Mouse (Mus musculus) lung, adult 2 months (tissue): ENCODE data around the gene Kdm5a. TPM values are rescaled to one million over a fixed set of nuclear protein-coding genes. Genes with fewer than 3 reads are reported as not detected.

ENCODE experiments used
- DNase-seq: peaks from one replicate; pipeline ENCODE4 v3.0.0; 2022
- H3K4me1 ChIP-seq: fragments of 200-500 bp; 2 replicates; pipeline ENCODE4 v1.6.1; 2011; ENCODE audit warnings: low read length; ENCODE audit not compliant: control insufficient read depth, insufficient read depth
- H3K4me3 ChIP-seq: fragments of 200-500 bp; replicated peaks from 2 replicates; pipeline ENCODE3; 2011; ENCODE audit warnings: low read depth, mild to moderate bottlenecking, control low read depth, low read length; ENCODE audit errors: extremely low read depth
- CTCF ChIP-seq: fragments of 200-500 bp; IDR thresholded peaks from 2 replicates; pipeline ENCODE4 v1.5.1; 2011; ENCODE audit warnings: mild to moderate bottlenecking, low read length, control low read depth; ENCODE audit not compliant: insufficient read depth
- POLR2A ChIP-seq: fragments of 200-500 bp; IDR thresholded peaks from 2 replicates; pipeline ENCODE4 v1.6.1; 2011; ENCODE audit warnings: low read depth, mild to moderate bottlenecking, control low read depth, low read length, borderline replicate concordance; ENCODE audit errors: extremely low read depth
- whole genome bisulfite sequencing: fragments of 180-500 bp; shearing (Covaris S2); methylation state at CpG from one replicate; pipeline ENCODE4 v1.1.7; 2018; 5-methylcytosine and 5-hydroxymethylcytosine counted together
- polyA plus RNA-seq: library from polyadenylated mRNA; depleted of rRNA; stranded (reverse); fragments of >200 nt; gene quantifications from 2 replicates; pipeline ENCODE4 v1.2.3, GENCODE M21; 2012

Gene Kdm5a
- polyA plus RNA-seq, 1 experiment: 5.8 TPM

DNA sequence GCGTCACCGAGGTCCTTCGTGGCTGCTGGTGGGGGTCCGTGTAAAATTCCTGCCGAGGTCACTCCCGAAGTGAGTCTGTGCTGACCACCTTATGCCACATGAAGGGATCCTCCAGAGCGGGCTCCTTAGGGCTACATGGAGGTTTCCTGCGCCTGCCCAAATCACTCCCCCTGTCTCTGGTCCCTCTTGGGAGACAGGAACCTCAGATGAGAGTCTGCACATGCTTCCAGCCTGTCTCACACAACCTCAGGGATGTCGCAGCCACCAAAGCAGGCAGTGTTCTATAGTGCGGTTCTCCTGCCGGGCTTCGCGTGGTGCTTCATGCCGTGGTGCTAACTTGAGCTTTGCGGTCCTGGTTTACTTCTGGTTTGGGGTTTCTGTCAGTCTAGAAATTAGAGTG lies 97.3 kb downstream of the Kdm5a start:
- no peak for DNase-seq
- TF ChIP-seq POLR2A (no peak), CTCF (no peak)
- WGBS: 76% methylated on average over 15 of the region's 15 CpGs
- no peaks in the 10 kb centered on the region for H3K4me1 ChIP-seq
- H3K4me3 ChIP-seq: no peak overlapping the region

DNA sequence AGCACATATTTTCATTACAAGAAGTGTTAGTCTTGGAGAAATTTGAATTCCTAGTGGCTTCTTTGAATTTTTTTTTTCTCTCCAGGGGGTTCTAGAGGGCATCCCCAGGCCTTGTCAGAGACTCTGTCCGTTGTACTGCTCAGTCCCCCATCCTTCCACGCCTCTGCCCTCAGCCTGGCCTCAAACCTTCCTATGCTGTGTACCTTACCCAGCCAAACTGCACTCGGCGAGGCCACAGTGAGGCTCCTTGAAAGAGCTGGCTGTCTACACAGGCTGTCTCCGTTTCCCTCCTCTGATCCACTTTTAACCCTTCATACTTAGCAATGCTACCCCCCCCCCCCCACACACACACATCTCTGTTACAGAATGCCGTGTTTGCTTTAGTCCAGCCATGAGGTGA lies 98.3 kb downstream of the Kdm5a start:
- H3K4me1 ChIP-seq: no peaks in the 10 kb centered on the region
- H3K4me3 ChIP-seq: no peak overlapping the region
- no peak for DNase-seq
- no peak for TF ChIP-seq CTCF
- TF ChIP-seq POLR2A: no peak
- 50% methylated on average over 6 of the region's 6 CpGs for WGBS

DNA sequence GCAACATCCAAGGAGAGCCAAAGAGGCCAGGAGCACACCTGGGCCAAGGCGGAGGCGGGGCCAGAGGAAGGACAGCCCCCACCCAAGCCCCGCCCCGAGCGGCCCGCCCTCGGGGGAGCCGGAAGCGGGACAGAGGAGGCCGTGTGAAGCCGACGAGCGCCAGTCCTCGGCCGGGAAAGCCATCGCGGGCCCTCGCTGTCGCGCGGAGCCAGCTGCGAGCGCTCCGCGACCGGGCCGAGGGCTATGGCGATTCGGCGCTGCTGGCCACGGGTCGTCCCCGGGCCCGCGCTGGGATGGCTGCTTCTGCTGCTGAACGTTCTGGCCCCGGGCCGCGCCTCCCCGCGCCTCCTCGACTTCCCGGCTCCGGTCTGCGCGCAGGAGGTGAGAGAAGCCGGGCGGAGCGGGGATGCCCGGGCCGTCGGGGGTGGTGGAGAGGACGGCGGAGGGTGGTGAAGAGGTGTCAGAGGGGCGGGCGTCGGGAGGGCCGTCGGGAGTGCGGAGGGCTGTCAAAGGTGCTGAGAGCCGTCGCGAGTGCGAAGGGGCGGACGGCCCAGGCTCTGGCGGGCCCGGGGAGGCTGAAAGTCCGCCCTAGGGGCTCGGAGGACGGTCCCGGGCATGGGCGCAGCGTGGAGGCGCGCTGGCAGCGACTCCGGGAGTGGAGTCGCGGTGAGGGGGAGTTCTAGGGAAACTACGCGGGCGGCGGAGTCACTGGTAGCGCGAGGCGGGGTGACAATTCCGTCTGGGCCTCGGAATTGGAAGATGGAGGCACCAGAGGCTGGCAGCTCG lies 99.4 kb downstream of the Kdm5a start, which contains the start of gene Il17ra:
Gene Il17ra (plus strand): TSS at position 162 of the 786 bp plus-strand sequence.
- WGBS: 1% methylated on average over 90 of the region's 90 CpGs
- peak within 1 kb of the TSS; percentile 62 for H3K4me3 ChIP-seq

DNA sequence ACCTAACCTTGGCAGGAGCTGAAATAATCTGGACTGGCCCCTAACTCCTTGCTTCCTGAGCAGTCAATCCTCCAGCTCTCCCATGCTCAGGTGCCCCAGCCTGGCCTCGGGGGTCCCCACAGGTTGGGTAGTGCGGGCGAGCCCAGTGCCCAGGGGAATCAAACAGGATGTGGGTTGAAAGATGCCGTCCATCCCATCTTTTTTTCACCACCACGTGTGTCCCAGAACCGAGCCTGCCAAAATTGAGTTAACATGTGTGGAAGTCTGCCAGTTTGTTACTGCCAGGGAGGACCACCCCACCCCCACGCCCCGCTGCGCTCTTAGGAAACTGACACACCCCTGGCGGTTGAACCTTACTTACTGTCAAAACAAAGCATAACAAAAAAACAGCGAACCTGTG lies 100.0 kb downstream of the Kdm5a start:
- 1% methylated on average over 11 of the region's 11 CpGs for WGBS
- H3K4me1 ChIP-seq: no peaks in the 10 kb centered on the region
- TF ChIP-seq POLR2A (no peak), CTCF (no peak)
- H3K4me3 ChIP-seq: peak overlapping the region; percentile 62
- DNase-seq: no peak

More for the DNA sequence above, 99.4 kb downstream of the Kdm5a start, which contains the start of gene Il17ra:
- DNase-seq: peak; percentile 84
- TF ChIP-seq POLR2A (peak; percentile 61; the same call in 1 of the 2 replicates), CTCF (no peak)
- H3K4me1 ChIP-seq: no peaks in the 10 kb centered on the region

DNA sequence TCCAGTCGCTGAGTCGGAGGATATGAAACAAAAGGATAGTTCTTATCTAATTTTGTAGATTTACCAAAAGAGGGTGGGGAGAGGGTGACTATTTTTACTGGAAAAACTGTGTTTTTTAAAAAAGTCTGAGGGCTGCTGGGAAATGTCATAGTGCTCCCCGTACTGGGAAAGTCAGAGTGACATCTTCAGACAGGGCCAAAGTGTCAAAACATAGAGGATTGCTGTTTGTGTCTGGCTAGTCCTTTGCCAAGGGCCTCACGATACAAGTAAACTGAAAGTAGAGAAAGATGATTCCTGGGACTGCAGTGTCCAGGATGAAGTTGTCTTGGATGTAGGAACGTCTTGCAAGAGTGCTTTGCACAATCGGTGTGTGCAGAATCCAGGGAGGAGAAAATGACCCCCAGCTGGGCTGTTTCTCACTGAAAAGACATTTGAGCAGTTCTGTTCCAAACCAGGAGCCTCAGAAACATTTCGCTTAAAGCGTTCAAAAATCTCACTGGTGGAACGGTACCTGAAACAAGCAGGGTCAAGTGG lies 100.5 kb downstream of the Kdm5a start:
- DNase-seq: no peak
- Histone ChIP-seq H3K4me1 (no peaks in the 10 kb centered on the region), H3K4me3 (no peak overlapping the region)
- TF ChIP-seq POLR2A (no peak), CTCF (no peak)
- 42% methylated on average over 9 of the region's 9 CpGs for WGBS

DNA sequence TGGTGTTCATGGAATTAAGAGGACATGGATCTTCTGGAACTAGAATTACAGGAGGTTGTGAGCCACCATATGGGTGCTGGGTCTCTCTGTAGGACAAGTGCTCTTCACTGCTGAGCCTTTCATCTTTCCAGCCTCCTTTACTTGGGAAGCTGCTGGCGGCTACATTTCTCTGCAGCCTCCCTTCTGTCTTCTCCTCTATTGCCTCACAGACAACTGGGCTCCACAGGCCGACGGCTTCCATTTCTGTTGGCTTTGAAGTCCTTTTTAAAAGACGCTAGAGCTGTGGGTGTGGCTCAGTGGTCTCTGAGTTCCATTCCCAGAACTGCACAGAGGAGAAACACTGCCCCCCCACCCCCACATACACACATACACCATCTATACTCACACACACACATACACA lies 101.5 kb downstream of the Kdm5a start:
- 0 out of 2 replicates have a peak, but pooled peaks cover 2% of the 10 kb centered on the region for H3K4me1 ChIP-seq
- no peak overlapping the region for H3K4me3 ChIP-seq
- TF ChIP-seq POLR2A (no peak), CTCF (no peak)
- 64% methylated on average over 4 of the region's 4 CpGs for WGBS
- no peak for DNase-seq

DNA sequence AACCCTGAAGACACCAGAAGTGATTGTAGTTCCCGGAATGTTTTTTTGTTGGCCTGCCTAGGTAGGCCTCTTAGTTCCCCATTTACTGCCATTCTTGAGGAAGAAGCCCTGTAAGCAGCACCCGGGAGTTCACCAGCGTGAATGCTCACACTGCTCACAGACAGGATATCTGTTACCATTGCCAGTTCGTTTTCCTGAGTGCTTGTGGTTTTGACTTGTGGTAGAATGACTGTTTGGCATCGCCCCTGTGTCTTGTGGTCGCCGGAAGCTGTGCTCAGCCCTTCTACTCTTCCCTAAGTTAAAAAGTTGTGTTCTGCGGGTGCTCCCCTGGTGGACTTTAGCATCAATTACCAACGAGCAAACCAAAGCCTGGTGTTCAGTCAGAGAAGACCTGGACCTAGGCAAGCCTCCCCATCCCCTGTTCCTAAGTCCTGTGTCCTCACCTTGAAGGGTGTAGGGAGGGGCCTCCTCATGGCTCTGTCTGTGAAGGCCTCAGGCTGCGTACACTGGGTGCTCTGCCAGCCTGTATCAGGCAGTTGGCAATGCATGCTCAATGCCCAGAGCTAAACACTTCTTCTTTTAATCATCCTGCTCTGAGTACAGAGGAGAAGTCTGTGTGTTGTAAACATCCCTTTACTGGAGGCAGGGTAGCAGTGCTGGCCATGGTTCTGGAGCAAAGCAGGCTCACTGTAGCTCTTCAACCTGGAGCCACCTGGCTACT lies 102.8 kb downstream of the Kdm5a start:
- no peak for TF ChIP-seq CTCF
- H3K4me3 ChIP-seq: no peak overlapping the region
- 69% methylated on average over 10 of the region's 10 CpGs for WGBS
- no peak for DNase-seq
- 0 out of 2 replicates have a peak, but pooled peaks cover 5% of the 10 kb centered on the region for H3K4me1 ChIP-seq

DNA sequence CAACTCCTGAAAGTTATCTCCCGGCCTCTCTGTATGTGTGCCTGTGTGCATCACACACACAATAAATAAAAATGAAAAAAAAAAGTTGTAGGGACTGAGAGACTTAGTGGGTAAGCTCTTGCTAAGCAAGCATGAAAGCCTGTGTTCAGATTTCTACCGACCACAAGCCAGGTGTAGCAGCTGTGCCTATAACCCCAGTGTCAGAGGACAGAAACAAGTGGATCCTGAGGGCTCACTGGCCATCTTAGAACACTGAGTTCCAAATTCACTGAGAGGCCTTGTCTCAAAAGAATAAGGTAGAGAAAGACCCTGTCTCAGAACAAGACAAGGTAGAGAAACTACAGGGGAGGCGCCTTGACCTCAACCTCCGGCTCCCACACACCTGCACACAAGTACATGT lies 104.3 kb downstream of the Kdm5a start:
- H3K4me1 ChIP-seq: 0 out of 2 replicates have a peak, but pooled peaks cover 5% of the 10 kb centered on the region
- WGBS: 86% methylated on average over 4 of the region's 4 CpGs
- no peak overlapping the region for H3K4me3 ChIP-seq
- no peak for DNase-seq
- TF ChIP-seq POLR2A: no peak
- no peak for TF ChIP-seq CTCF

DNA sequence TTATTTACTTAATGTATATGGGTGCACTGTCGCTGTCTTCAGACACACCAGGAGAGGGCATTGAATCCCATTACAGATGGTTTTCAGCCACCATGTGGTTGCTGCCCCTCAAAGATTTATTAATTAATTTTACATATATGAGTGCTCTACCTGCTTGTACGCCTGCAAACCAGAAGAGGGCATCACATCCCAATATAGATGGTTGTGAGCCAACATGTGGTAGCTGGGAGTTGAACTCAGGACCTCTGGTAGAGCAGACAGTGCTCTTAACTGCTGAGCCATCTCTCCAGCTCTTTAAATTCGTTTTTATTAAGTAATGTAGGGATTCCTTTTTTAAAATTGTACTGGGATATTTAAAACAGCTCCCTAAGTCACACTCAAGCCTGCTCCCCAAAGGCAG lies 105.3 kb downstream of the Kdm5a start:
- WGBS: 72% methylated on average over 3 of the region's 3 CpGs
- DNase-seq: no peak
- Histone ChIP-seq H3K4me3 (no peak overlapping the region), H3K4me1 (0 out of 2 replicates have a peak, but pooled peaks cover 5% of the 10 kb centered on the region)
- TF ChIP-seq CTCF (no peak), POLR2A (no peak)

DNA sequence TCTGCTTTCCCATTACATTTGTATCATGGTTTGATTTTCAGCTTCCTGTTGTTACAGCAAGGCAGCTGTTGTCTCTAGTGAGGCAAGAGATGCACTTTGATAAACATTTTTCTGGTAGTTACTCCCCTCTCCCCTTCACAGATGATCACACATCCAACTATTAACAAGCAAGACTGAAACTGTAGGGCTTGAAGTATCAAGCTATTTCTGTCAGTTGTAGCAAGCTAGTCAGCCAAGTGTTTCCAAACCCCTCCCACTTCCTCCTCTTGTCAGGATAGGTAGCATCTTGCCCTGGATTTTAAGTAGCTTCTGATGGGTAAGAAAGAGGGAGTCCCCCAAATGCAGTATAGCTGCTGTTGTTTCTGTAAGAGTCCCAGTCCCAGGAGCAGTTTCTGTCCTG lies 105.8 kb downstream of the Kdm5a start:
- DNase-seq: no peak
- Histone ChIP-seq H3K4me1 (0 out of 2 replicates have a peak, but pooled peaks cover 5% of the 10 kb centered on the region), H3K4me3 (no peak overlapping the region)
- TF ChIP-seq CTCF: no peak
- TF ChIP-seq POLR2A: no peak
